In the genomic region with DNA sequence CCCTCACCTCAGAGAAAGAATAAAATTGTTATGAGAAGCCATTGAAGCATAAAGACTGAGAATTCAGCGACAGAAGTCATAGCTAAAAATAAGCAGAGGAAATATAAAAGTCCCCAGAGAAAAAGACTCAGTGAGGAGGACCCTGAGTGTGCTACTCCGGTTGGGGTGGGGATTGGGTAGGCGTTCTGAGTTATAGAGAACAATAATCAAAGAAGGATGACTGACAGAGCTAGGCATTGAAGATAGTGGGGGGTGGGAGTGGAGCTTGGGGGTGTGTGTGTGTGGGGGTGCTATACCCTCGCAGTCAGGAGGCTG, we compare ENCODE assay signal across 17 mouse cellular contexts.
"Had no signal": no experiment of that assay in that cellular context is flagged by ENCODE, and none has a peak within 500 bp of the region (broad histone marks: within the 10 kb centered on the region; RNA-seq: fewer than 3 reads in every experiment).

No protein-coding gene starts in this region.

- H3K4me1 ChIP-seq: limb, embryonic 12.5 days; midbrain, embryonic 12.5 days had no signal

- H3K9me3 ChIP-seq: intestine, embryonic 15.5 days; limb, embryonic 12.5 days; liver, embryonic 13.5 days; lung, embryonic 15.5 days; midbrain, embryonic 12.5 days had no signal

- H3K27me3 ChIP-seq: intestine, embryonic 15.5 days; limb, embryonic 12.5 days; liver, embryonic 13.5 days; lung, embryonic 15.5 days; midbrain, embryonic 12.5 days had no signal

- ATAC-seq: liver, postnatal 0 days had no signal

- H3K4me2 ChIP-seq: intestine, embryonic 15.5 days; limb, embryonic 12.5 days; liver, embryonic 13.5 days; lung, embryonic 15.5 days; midbrain, embryonic 12.5 days had no signal

- DNase-seq: kidney, adult 9 months; kidney, postnatal 4 days; liver; liver, embryonic 13.5 days; liver, postnatal 0 days; lung, postnatal 14 days; right cerebral cortex, adult 18-20 months; right cerebral cortex, postnatal 25 days; spleen, adult 18-20 months; thymus, postnatal 36 days had no signal

- H3K36me3 ChIP-seq: intestine, embryonic 15.5 days; limb, embryonic 12.5 days; liver, embryonic 13.5 days; lung, embryonic 15.5 days; midbrain, embryonic 12.5 days had no signal

- H3K4me3 ChIP-seq: intestine, embryonic 15.5 days; layer of hippocampus, adult 2 months; limb, embryonic 12.5 days; liver, embryonic 13.5 days; lung, embryonic 15.5 days; megakaryocyte, embryonic 14.5 days; midbrain, embryonic 12.5 days had no signal

- H3K27ac ChIP-seq: intestine, embryonic 15.5 days; layer of hippocampus, adult 2 months; limb, embryonic 12.5 days; liver, embryonic 13.5 days; lung, embryonic 15.5 days; macrophage; midbrain, embryonic 12.5 days had no signal

- H3K9ac ChIP-seq: intestine, embryonic 15.5 days; limb, embryonic 12.5 days; liver, embryonic 13.5 days; liver, postnatal 0 days; lung, embryonic 15.5 days; midbrain, embryonic 12.5 days had no signal
